In genomic region chr5:7720688-7721087, GRCm38 (mm10) we compare ENCODE assay signal across 16 mouse cellular contexts.
"Had no signal": no experiment of that assay in that cellular context is flagged by ENCODE, and none has a peak within 500 bp of the region (broad histone marks: within the 10 kb centered on the region; RNA-seq: fewer than 3 reads in every experiment).

No protein-coding gene starts in this region.

- H3K36me3 ChIP-seq: neural tube, embryonic 13.5 days; neural tube, embryonic 15.5 days; stomach, embryonic 15.5 days had no signal

- H3K9me3 ChIP-seq: neural tube, embryonic 13.5 days; stomach, embryonic 15.5 days had no signal

- H3K4me1 ChIP-seq: neural tube, embryonic 13.5 days; neural tube, embryonic 15.5 days; stomach, embryonic 15.5 days had no signal

- H3K4me3 ChIP-seq: neural tube, embryonic 13.5 days; neural tube, embryonic 15.5 days; stomach, embryonic 15.5 days had no signal

- H3K27me3 ChIP-seq: neural tube, embryonic 13.5 days; neural tube, embryonic 15.5 days; stomach, embryonic 15.5 days had no signal

- H3K9ac ChIP-seq: neural tube, embryonic 13.5 days; neural tube, embryonic 15.5 days; stomach, embryonic 15.5 days had no signal

- H3K4me2 ChIP-seq: neural tube, embryonic 13.5 days; neural tube, embryonic 15.5 days; stomach, embryonic 15.5 days had no signal

- H3K27ac ChIP-seq: neural tube, embryonic 13.5 days; neural tube, embryonic 15.5 days; stomach, embryonic 15.5 days; stomach, postnatal 0 days had no signal

- DNase-seq: retina, postnatal 1 day; right cerebral cortex, adult 18-20 months; right cerebral cortex, postnatal 14 days; right cerebral cortex, postnatal 25 days; right cerebral cortex, postnatal 4 days; spleen, adult 18-20 months; thymus, adult 18-20 months; thymus, adult 2 months; thymus, postnatal 14 days; thymus, postnatal 25 days; thymus, postnatal 36 days; thymus, postnatal 4 days had no signal
